Mouse (Mus musculus): ENCODE measurements around the gene Yrdc. TPM values are rescaled to one million over a fixed set of nuclear protein-coding genes. Genes with fewer than 3 reads are reported as not detected.
A peak's percentile ranks its signal among the peaks of the same experiment; 100 is the strongest.

Yrdc gene
- total RNA-seq, 4 experiments from 2014 or later, result 34.1 to 42.4 (median 40.9) TPM

GRCm38 (mm10) chr4:124849631-124850260 is 733 bp upstream of the Yrdc start:
- DNase-seq (ENCODE audit: low spot score in 2 of 2), result peak; percentile 75 to 80

GRCm38 (mm10) chr4:124850933-124851658 is 617 bp downstream of the Yrdc start, which contains the start of gene 1110065P20Rik:
1110065P20Rik (minus strand) TSS chr4:124851196.
- peak; percentile 57 to 63 for DNase-seq (ENCODE audit: low spot score in 2 of 2)

GRCm38 (mm10) chr4:124856294-124856693 is 5.8 kb downstream of the Yrdc start:
- peak in 1 of 2 experiments; percentile 55 for DNase-seq (ENCODE audit: low spot score in 2 of 2)

GRCm38 (mm10) chr4:124858370-124858769 is 7.9 kb downstream of the Yrdc start:
- DNase-seq (ENCODE audit: low spot score in 2 of 2), result no peak

- no peak for DNase-seq (ENCODE audit: low spot score in 2 of 2)
These were observed 10.0 kb downstream of the Yrdc start for GRCm38 (mm10) chr4:124860446-124860845.

- DNase-seq (ENCODE audit: low spot score in 2 of 2), result no peak
These were observed 11.1 kb downstream of the Yrdc start, which contains the start of gene Maneal for GRCm38 (mm10) chr4:124861283-124862188. Maneal (minus strand) TSS chr4:124862171.

- DNase-seq (ENCODE audit: low spot score in 2 of 2), result no peak
These were observed 22.2 kb downstream of the Yrdc start for GRCm38 (mm10) chr4:124872719-124873118.

- no peak for DNase-seq (ENCODE audit: low spot score in 2 of 2)
These were observed 30.1 kb downstream of the Yrdc start, which contains the start of gene Epha10 for GRCm38 (mm10) chr4:124880599-124880998. Epha10 (plus strand) TSS chr4:124880899.

GRCm38 (mm10) chr4:124881341-124881908 is 30.9 kb downstream of the Yrdc start:
- DNase-seq (ENCODE audit: low spot score in 2 of 2), result peak; percentile 76 to 83

- no peak for DNase-seq (ENCODE audit: low spot score in 2 of 2)
These were observed 31.8 kb downstream of the Yrdc start for GRCm38 (mm10) chr4:124882151-124882729.

GRCm38 (mm10) chr4:124888702-124889101 is 38.2 kb downstream of the Yrdc start:
- no peak for DNase-seq (ENCODE audit: low spot score in 2 of 2)

- no peak for DNase-seq (ENCODE audit: low spot score in 2 of 2)
These were observed 39.5 kb downstream of the Yrdc start for GRCm38 (mm10) chr4:124889935-124890334.

GRCm38 (mm10) chr4:124890831-124891230 is 40.4 kb downstream of the Yrdc start:
- no peak for DNase-seq (ENCODE audit: low spot score in 2 of 2)

- DNase-seq (ENCODE audit: low spot score in 2 of 2), result no peak
These were observed 43.3 kb downstream of the Yrdc start for GRCm38 (mm10) chr4:124893769-124894168.

- DNase-seq (ENCODE audit: low spot score in 2 of 2), result peak in 1 of 2 experiments; percentile 48
These were observed 44.3 kb downstream of the Yrdc start for GRCm38 (mm10) chr4:124894508-124895428.

GRCm38 (mm10) chr4:124898428-124898827 is 47.9 kb downstream of the Yrdc start:
- DNase-seq (ENCODE audit: low spot score in 2 of 2), result no peak

GRCm38 (mm10) chr4:124899906-124900305 is 49.4 kb downstream of the Yrdc start:
- DNase-seq (ENCODE audit: low spot score in 2 of 2), result no peak

Data from layer of hippocampus, adult 8-10 months (tissue).